Mouse (Mus musculus) testis, adult 10 weeks (tissue): ENCODE results near the gene Sema3e. TPM values are rescaled to one million over a fixed set of nuclear protein-coding genes. Genes with fewer than 3 reads are reported as not detected.

Experiments used
- polyA plus RNA-seq: library from polyadenylated mRNA; stranded (reverse); fragments of 350-450 nt; fragmentation: Illumina TruSeq; extraction: RNeasy Lipid Tissue Mini Kit (QIAGEN cat#74804); gene quantifications from one replicate; pipeline ENCODE4 v1.2.3, GENCODE M21; 2014; ENCODE audit warnings: low read depth, low replicate concordance

Sema3e gene
- polyA plus RNA-seq = 0.66 TPM

DNA sequence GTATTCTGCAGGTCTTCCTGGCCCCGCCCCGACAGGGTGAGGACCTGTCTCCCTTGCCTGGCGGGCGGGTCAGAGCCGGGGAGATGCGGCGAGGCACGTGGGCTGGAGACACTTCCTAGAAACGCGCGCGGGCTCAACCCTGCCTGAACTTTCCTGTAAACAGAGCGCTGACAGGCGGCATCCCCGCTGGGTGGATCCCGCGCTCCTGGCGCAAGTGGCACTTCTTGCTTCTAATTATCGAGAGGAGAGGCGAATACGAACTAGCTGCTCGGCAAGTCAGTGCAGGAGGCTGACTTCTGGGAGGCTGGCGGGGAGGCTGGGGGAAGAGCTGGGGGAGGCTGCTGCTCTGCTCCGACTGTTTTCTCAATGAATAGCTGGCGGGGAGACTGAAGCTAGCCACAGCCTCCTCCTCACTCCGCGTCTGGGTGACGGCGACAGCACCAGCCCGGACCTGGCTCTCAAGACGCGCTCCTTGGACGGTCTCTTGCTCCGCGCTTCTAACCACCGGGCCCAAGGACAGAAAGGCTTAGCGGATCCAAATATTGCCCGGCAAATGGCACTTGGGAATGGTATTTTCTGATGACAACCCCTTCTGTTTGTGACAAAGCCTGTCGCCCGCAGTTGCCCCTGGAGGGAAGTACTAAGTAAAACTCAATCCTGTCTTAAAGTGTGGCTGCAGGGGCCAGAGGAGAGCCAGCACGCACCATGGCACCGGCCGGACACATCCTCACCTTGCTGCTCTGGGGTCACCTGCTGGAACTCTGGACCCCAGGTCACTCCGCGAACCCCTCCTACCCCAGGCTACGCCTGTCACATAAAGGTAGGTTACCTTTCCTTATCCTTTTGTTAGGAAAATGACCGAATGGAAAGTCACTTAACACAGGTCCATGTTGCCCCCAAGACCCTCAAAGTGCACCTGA, at the start of gene Sema3e:
Sema3e (plus strand) TSS at position 72 of the 920 bp plus-strand sequence.

Other genes starting within 250 kb of the Sema3e start
- gene Speer3, start 233.7 kb upstream of the Sema3e start, polyA plus RNA-seq = 10.0 TPM